Mouse (Mus musculus) megakaryocyte-erythroid progenitor cell, adult 5-6 weeks (primary cell): Measurements from ENCODE around the gene Esp1. TPM values are rescaled to one million over a fixed set of nuclear protein-coding genes. Genes with fewer than 3 reads are reported as not detected.
"Not testable (repeated sequence)": the region's sequence is repeated elsewhere in the genome, so short reads cannot be mapped to it uniquely, and the experiment has no call there.

ENCODE experiments used
- ATAC-seq: replicated peaks from 2 replicates; pipeline ENCODE4 v1.8.0; 2016; ENCODE audit warnings: mild to moderate bottlenecking, inconsistent platforms; ENCODE audit not compliant: severe bottlenecking, poor library complexity, low FRiP score, low TSS enrichment
- total RNA-seq, 2 experiments: library from RNA; stranded (forward) in 1 of 2; stranded (reverse) in 1 of 2; fragments of 200-1000, 215-1000 nt in 1 of 2; fragments of >200 nt in 1 of 2; fragmentation: Nextera tagmentation in 1 of 2; gene quantifications; 2 replicates each; pipeline ENCODE4 v1.2.3; 2014 to 2017

Gene Esp1
- total RNA-seq (2014; fragmentation: Nextera tagmentation) (not detected in 2 replicates), total RNA-seq (2017) (not detected in 2 replicates)

DNA sequence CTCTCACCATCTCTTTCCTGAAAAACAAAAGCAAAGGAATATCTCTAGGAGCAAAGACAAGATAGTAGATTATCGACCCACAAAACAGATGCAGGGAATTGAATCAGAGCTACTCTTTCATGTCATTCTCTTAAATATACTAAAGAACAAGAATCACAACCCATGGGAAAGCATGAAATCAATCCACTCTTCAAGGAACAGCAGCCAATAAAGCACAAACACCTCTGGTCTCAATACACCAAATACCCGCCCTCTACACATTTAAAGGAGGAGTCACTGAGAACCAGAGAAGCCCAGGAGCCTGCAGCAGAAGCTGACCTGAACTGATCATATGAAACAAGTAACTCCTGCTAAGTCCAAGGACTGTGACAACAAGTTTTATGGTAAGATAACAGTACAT, at the start of gene Esp1:
TSS of gene Esp1 (plus strand) at position 301 of the 400 bp plus-strand sequence.
- no peak for ATAC-seq

DNA sequence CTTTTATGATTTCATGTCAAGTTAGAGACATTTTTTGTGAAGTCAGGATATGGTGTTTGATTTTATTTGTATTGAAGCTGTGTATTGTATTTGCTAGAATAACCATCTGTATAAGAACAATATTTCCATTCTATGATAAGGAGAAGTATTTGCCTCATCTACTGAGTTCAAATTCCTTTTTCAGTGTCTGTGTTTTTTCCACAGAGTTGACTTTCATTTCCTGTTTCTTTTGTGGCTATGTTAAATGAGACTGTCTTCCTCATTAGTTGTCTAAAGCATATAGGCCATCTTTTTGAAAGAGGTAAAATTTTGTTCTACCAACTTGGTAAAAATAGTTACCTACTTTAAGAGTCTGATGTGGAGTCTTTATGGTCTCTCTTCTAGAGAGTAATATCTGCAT, 10.6 kb upstream of the Esp1 start:
- no peak for ATAC-seq

DNA sequence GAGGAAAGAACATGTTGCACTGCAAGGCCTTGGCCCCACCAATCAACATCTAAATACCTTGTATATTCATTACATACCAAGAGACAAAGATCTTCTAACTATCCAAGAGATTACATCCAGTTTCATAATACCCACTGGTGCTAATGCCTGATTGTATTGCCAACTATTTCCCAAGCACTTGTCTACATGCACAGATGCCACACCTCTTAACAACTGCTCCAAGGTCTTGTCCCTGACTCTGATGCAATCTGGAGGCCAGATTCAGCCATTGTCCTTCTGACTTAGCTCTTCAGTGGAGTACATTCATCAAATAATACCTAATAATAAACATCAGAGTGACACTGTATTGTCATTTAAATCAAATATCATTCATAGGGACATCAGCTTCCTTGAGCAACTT, 9.9 kb upstream of the Esp1 start:
- ATAC-seq: not testable (repeated sequence)

DNA sequence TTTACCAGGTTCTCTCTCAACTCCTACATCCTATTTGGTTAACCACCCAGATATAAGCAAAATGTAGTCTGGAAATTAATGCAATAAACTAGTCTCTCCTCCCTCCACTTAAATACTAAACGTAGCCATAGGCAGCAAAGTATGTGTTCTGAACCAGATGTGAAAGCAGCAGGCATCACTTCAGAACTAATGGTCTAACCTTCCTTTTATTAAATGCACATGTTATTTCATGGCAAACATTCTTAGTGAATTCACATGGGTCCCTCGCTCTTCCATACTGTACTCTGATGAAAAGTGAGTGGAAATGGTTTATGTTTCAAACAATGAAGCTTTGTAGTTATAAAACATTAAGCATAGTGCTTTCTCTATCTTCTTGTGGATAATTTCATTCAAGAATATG, 4.4 kb downstream of the Esp1 start:
- ATAC-seq: no peak

DNA sequence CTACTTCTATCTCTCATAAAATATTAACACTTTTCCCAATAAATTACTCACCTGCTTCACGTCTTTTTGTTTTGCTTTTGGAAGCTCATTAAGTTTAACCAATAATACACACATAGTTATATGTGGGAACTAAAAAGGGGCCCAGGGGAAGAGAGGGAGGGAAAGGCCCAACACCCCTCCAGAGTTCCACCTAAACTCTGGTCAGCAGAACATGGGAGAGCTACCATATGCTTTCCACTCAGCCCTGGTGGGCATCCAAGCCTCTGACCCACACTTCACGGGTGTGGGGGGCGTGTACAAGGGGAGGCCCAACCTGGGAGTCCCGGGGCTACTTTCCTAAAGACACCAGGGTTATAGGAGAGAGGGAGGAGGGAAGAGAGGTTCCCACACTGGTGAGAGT, 4.8 kb downstream of the Esp1 start:
- no peak for ATAC-seq

DNA sequence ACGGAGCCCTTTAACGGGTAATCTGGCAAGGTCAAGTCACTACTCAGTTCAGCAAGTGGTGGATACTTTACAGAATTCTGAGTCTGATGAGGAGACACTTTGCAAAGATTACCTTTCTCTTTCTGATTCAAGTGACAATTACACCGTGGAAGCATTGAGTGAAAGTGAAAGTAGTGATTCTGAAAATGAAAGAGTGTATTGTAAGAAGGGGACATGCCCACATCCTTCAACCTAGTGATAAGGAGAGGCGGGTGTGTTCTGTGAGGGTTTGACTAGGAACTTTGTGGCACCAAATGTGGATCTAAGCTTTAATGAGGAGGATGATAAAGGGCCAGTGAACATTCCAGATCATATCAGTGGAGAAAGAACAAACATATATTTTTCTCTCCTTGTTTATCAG, 36.7 kb downstream of the Esp1 start:
- peak; percentile 74 for ATAC-seq

DNA sequence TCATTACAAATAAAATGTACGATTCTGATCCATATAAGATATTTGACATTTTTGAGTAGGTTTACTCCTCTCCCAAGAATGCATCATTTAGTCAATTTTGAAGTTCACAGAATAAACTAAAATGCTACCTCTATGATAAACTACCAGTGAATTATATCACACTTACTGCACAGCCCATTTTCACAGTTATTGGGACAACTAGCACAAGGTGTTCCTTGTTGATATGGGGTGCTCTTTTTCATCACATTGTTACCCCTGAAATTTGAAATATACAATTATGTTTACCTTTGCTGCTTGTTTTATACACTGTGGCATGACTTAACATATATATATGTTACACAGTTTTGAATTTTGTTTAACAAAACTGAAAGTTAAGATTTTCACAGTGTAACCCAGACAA, 40.2 kb downstream of the Esp1 start:
- ATAC-seq: peak; percentile 74

Other genes starting within 250 kb of the Esp1 start
- not detected in 2 replicates for gene Esp8, start 207.1 kb upstream of the Esp1 start, total RNA-seq (2014; fragmentation: Nextera tagmentation)
- not detected in 2 replicates for gene Esp8, start 207.1 kb upstream of the Esp1 start, total RNA-seq (2017)
- not detected in 2 replicates for gene Esp6, start 165.6 kb upstream of the Esp1 start, total RNA-seq (2014; fragmentation: Nextera tagmentation)
- not detected in 2 replicates for gene Esp6, start 165.6 kb upstream of the Esp1 start, total RNA-seq (2017)
- not detected in 2 replicates for gene Esp4, start 128.5 kb upstream of the Esp1 start, total RNA-seq (2014; fragmentation: Nextera tagmentation)
- not detected in 2 replicates for gene Esp4, start 128.5 kb upstream of the Esp1 start, total RNA-seq (2017)
- not detected in 2 replicates for gene Esp3, start 95.0 kb upstream of the Esp1 start, total RNA-seq (2014; fragmentation: Nextera tagmentation)
- gene Esp3, start 95.0 kb upstream of the Esp1 start, total RNA-seq (2017): not detected in 2 replicates
- gene Crisp2, start 79.9 kb downstream of the Esp1 start, total RNA-seq (2014; fragmentation: Nextera tagmentation): 3.8 TPM in 1 of 2 replicates, not detected in the other
- 3.1 TPM in 1 of 2 replicates, not detected in the other for gene Crisp2, start 79.9 kb downstream of the Esp1 start, total RNA-seq (2017)
- 98.6 and 128 TPM in 2 replicates for gene Rhag, start 84.0 kb downstream of the Esp1 start, total RNA-seq (2014; fragmentation: Nextera tagmentation)
- gene Rhag, start 84.0 kb downstream of the Esp1 start, total RNA-seq (2017): 54.1 and 79.9 TPM in 2 replicates
- gene 9130008F23Rik, start 153.4 kb downstream of the Esp1 start, total RNA-seq (2014; fragmentation: Nextera tagmentation): 1.9 and 4.0 TPM in 2 replicates
- gene 9130008F23Rik, start 153.4 kb downstream of the Esp1 start, total RNA-seq (2017): 0.84 and 14.3 TPM in 2 replicates
- gene Glyatl3, start 187.2 kb downstream of the Esp1 start, total RNA-seq (2014; fragmentation: Nextera tagmentation): not detected in 2 replicates
- not detected in 2 replicates for gene Glyatl3, start 187.2 kb downstream of the Esp1 start, total RNA-seq (2017)
- gene Mut, start 207.6 kb downstream of the Esp1 start, total RNA-seq (2014; fragmentation: Nextera tagmentation): 16.6 and 22.1 TPM in 2 replicates
- gene Mut, start 207.6 kb downstream of the Esp1 start, total RNA-seq (2017): 47.6 and 57.7 TPM in 2 replicates
- 40.4 and 48.2 TPM in 2 replicates for gene Cenpq, start 207.9 kb downstream of the Esp1 start, total RNA-seq (2014; fragmentation: Nextera tagmentation)
- gene Cenpq, start 207.9 kb downstream of the Esp1 start, total RNA-seq (2017): 63.6 and 67.0 TPM in 2 replicates